In the genomic region with DNA sequence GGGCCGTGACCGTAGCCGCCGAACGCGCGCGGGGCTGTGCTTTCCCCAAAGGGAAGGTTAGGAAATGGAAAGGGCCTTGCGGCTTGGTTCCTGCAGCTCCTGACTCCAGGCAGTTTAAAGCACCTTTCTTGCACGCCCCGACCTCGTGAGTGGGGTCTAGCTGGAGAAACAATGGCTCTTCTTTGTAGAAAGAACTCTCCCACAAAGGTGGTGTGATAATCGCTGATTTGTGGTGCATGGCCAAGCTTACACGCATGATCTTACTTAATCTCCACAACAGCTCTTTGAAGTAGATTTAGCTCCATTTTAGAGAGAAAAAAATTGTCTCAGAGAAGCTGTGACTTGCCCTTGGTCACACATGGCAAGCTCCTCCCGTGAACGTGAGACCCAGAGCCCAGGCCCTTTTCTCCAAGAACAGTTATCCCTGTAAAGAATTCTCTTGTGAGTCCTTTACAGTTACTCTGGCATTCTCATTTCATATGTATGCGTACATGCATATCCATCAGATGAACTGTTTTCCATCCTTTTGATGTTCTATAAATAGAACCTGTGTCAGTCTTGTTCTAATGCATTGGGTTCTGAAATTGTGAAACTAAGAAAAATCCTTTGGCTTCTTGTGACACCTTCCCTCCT, we compare ENCODE assay signal across 9 mouse cellular contexts. TPM values are rescaled to one million over a fixed set of nuclear protein-coding genes. Genes with fewer than 3 reads are reported as not detected.
DNase-seq lines count a peak whose midpoint lies in the region; ATAC-seq and TF ChIP-seq lines count a peak whose summit lies in the region.
"Had no signal": no experiment of that assay in that cellular context is flagged by ENCODE, and none has a peak within 500 bp of the region (broad histone marks: within the 10 kb centered on the region; RNA-seq: fewer than 3 reads in every experiment).

No protein-coding gene starts in this region.

- H3K4me2 ChIP-seq in heart, embryonic 11.5 days = peak overlapping the region; percentile 88
- H3K4me2 ChIP-seq in forebrain, embryonic 11.5 days (ENCODE audit: low read depth, low read length, severe bottlenecking) = peak overlapping the region; percentile 83
- H3K4me2 ChIP-seq in liver, embryonic 14.5 days (ENCODE audit: low read depth) = peak overlapping the region; percentile 86

- H3K27me3 ChIP-seq in heart, embryonic 11.5 days (ENCODE audit: control insufficient read depth, insufficient read depth, low read length) = no peaks in the 10 kb centered on the region
- H3K27me3 ChIP-seq in E14TG2a.4 (ENCODE audit: insufficient read depth, low read length) = peaks cover 25% of the 10 kb centered on the region
- H3K27me3 ChIP-seq in forebrain, embryonic 11.5 days (ENCODE audit: control insufficient read depth, insufficient read depth, low read length) = 0 out of 2 replicates have a peak, but pooled peaks cover 2% of the 10 kb centered on the region
- no peaks in the 10 kb centered on the region for H3K27me3 ChIP-seq in liver, embryonic 14.5 days (ENCODE audit: control insufficient read depth, insufficient read depth, low read length)

- 0 out of 2 replicates have a peak overlapping the region, but pooled peaks have one; percentile 29 for H3K27ac ChIP-seq in heart, embryonic 11.5 days (ENCODE audit: low read depth, low read length)
- no peak overlapping the region for H3K27ac ChIP-seq in forebrain, embryonic 11.5 days (ENCODE audit: low read depth, low read length)
- no peak overlapping the region for H3K27ac ChIP-seq in liver, embryonic 14.5 days

- H3K36me3 ChIP-seq in heart, embryonic 11.5 days (ENCODE audit: control insufficient read depth, insufficient read depth, low read length) = no peaks in the 10 kb centered on the region
- no peaks in the 10 kb centered on the region for H3K36me3 ChIP-seq in E14TG2a.4 (ENCODE audit: insufficient read depth, low read length)
- no peaks in the 10 kb centered on the region for H3K36me3 ChIP-seq in forebrain, embryonic 11.5 days (ENCODE audit: control insufficient read depth, insufficient read depth, low read length)
- H3K36me3 ChIP-seq in liver, embryonic 14.5 days (replicated peaks; ENCODE audit: control insufficient read depth, insufficient read depth, low read depth) = no peaks in the 10 kb centered on the region
- H3K36me3 ChIP-seq: G1E had no signal

- ATAC-seq in heart, embryonic 11.5 days (replicated peaks; ENCODE audit: insufficient number of reproducible peaks, low FRiP score, low TSS enrichment) = no peak
- no peak for ATAC-seq in forebrain, embryonic 11.5 days (replicated peaks; ENCODE audit: low FRiP score)
- no peak for ATAC-seq in liver, embryonic 14.5 days (ENCODE audit: insufficient read depth)

- H3K4me3 ChIP-seq in heart, embryonic 11.5 days (ENCODE audit: low read depth, low read length) = peak overlapping the region; percentile 97
- peak overlapping the region; percentile 86 for H3K4me3 ChIP-seq in E14TG2a.4 (replicated peaks; ENCODE audit: low read length)
- H3K4me3 ChIP-seq in forebrain, embryonic 11.5 days (ENCODE audit: low read depth, low read length) = peak overlapping the region; percentile 94
- H3K4me3 ChIP-seq in liver, embryonic 14.5 days (ENCODE audit: insufficient read depth in 1 of 2, low read depth in 2 of 2, low read length in 2 of 2) = peak overlapping the region; percentile 73 to 79

- intact Hi-C loops in gastrocnemius, postnatal 36 days (cut with DNase I) = no loop called here

- H3K9ac ChIP-seq in heart, embryonic 11.5 days (ENCODE audit: low read depth, low read length) = peak overlapping the region; percentile 97
- peak overlapping the region; percentile 99 for H3K9ac ChIP-seq in forebrain, embryonic 11.5 days (ENCODE audit: low read length)
- peak overlapping the region; percentile 72 for H3K9ac ChIP-seq in liver, embryonic 14.5 days (replicated peaks)

- no peak for DNase-seq in heart, adult 18-20 months
- no peak for DNase-seq in forebrain, embryonic 11.5 days (ENCODE audit: low spot score)
- DNase-seq in liver, embryonic 14.5 days (ENCODE audit: low read depth in 3 of 3, low spot score in 3 of 3) = no peak
- DNase-seq in adrenal gland, postnatal 10 days = no peak
- DNase-seq in gastrocnemius, postnatal 36 days = no peak
- no peak for DNase-seq in ovary, postnatal 10 days (ENCODE audit: low spot score)

- H3K9me3 ChIP-seq in heart, embryonic 11.5 days (replicated peaks; ENCODE audit: control insufficient read depth, low read length) = no peaks in the 10 kb centered on the region
- no peaks in the 10 kb centered on the region for H3K9me3 ChIP-seq in E14TG2a.4 (ENCODE audit: low read length)
- H3K9me3 ChIP-seq in forebrain, embryonic 11.5 days (ENCODE audit: control insufficient read depth, low read length) = no peaks in the 10 kb centered on the region
- no peaks in the 10 kb centered on the region for H3K9me3 ChIP-seq in liver, embryonic 14.5 days (ENCODE audit: control insufficient read depth, low read length)

- 4% methylated on average over 17 of the region's 17 CpGs for WGBS in heart, embryonic 11.5 days (ENCODE audit: insufficient replicate concordance)
- 3% methylated on average over 17 of the region's 17 CpGs for WGBS in forebrain, embryonic 11.5 days
- 9% methylated on average over 17 of the region's 17 CpGs for WGBS in liver, embryonic 14.5 days (ENCODE audit: insufficient replicate concordance)

- H3K4me1 ChIP-seq in heart, embryonic 11.5 days (ENCODE audit: control insufficient read depth, insufficient read depth, low read length) = peaks cover 21% of the 10 kb centered on the region
- H3K4me1 ChIP-seq in E14TG2a.4 (replicated peaks; ENCODE audit: low read depth, low read length) = peaks cover 5% of the 10 kb centered on the region
- H3K4me1 ChIP-seq in forebrain, embryonic 11.5 days (replicated peaks; ENCODE audit: control insufficient read depth, insufficient read depth, low read length) = peaks cover 7% of the 10 kb centered on the region
- H3K4me1 ChIP-seq in liver, embryonic 14.5 days (replicated peaks; ENCODE audit: control insufficient read depth in 2 of 2, insufficient read depth in 2 of 2, low read length in 1 of 2) = peaks cover 4 to 17% of the 10 kb centered on the region in 2 experiments; a peak in 3 of 4 replicates

- no peak for TF ChIP-seq CTCF in E14TG2a.4 (conservative IDR thresholded peaks at IDR 0.05; ENCODE audit: low read length)
- no peak for TF ChIP-seq CTCF in liver, embryonic 14.5 days (IDR thresholded peaks at IDR 0.05; ENCODE audit: low read depth)

- TF ChIP-seq EP300 in liver, embryonic 14.5 days (IDR thresholded peaks at IDR 0.05; ENCODE audit: low read depth) = no peak

RNA-seq across cellular contexts. Expression of a gene that starts 0.5 kb away (rescaled TPM):
- 41.6 and 47.6 TPM in 2 replicates for polyA plus RNA-seq in heart, embryonic 11.5 days (2014; fragmentation: Nextera tagmentation; extraction: Ambion mirVana)
- total RNA-seq in heart, adult 18-20 months (2021) = 10 to 100 TPM in 1 of 2 experiments, 1 to 10 TPM in 1; 9.0 to 11.3 TPM
- 102 and 108 TPM in 2 replicates for polyA plus RNA-seq in forebrain, embryonic 11.5 days (2014; fragmentation: Nextera tagmentation; extraction: Ambion mirVana)
- polyA plus RNA-seq in liver, embryonic 14.5 days (2012; rRNA removed) = 8.3 and 15.2 TPM in 2 replicates
- polyA plus RNA-seq in liver, embryonic 14.5 days (2014; fragmentation: Nextera tagmentation; extraction: Ambion mirVana) = 9.0 and 10.6 TPM in 2 replicates
- 10 to 100 TPM; 34.5 to 48.6 TPM for total RNA-seq in adrenal gland, postnatal 10 days (2021)
- 1 to 10 TPM; 6.4 to 6.8 TPM for total RNA-seq in gastrocnemius, postnatal 36 days (2021)
- polyA plus RNA-seq: G1E had no signal
